Mouse (Mus musculus): ENCODE data around the gene H2-Q7. TPM values are rescaled to one million over a fixed set of nuclear protein-coding genes. Genes with fewer than 3 reads are reported as not detected.
"Not testable (repeated sequence)": the region's sequence is repeated elsewhere in the genome, so short reads cannot be mapped to it uniquely, and the experiment has no call there.

H2-Q7 gene
- polyA plus RNA-seq, 1 experiment from 2014 or later = 10.0 TPM

DNA sequence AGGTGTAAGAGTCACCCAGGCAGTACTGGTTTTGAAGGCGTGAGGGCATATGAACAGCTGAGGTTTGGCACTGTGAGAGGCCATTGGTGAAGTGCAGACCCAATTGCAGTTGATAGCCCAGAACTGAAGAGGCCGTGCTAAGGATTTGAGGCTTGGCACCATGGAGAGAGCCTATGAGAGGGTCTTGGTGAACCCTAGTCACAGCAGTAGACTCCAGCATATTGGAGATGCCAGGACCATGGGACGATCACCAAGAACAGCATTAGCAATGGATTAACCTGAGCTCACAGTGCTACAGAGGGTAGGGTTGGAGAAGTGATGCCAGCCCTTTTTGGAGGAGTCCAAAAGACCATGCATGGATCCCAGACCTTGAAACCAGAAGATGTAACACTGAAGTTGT lies 6.8 kb upstream of the H2-Q7 start:
- WGBS = 87% methylated on average over 3 of the region's 3 CpGs
- not testable (repeated sequence) for H3K4me2 ChIP-seq; H3K4me1 ChIP-seq (ENCODE audit: control insufficient read depth, insufficient read depth, low read length); DNase-seq (ENCODE audit: low spot score, missing footprints); ATAC-seq (ENCODE audit: low FRiP score); H3K9ac ChIP-seq (ENCODE audit: low read length); H3K9me3 ChIP-seq (ENCODE audit: control insufficient read depth, low read length); H3K27me3 ChIP-seq (ENCODE audit: control insufficient read depth, insufficient read depth, low read length); H3K36me3 ChIP-seq (ENCODE audit: control insufficient read depth, insufficient read depth, low read length); H3K4me3 ChIP-seq (ENCODE audit: low read depth, low read length); H3K27ac ChIP-seq (ENCODE audit: low read depth, low read length)

DNA sequence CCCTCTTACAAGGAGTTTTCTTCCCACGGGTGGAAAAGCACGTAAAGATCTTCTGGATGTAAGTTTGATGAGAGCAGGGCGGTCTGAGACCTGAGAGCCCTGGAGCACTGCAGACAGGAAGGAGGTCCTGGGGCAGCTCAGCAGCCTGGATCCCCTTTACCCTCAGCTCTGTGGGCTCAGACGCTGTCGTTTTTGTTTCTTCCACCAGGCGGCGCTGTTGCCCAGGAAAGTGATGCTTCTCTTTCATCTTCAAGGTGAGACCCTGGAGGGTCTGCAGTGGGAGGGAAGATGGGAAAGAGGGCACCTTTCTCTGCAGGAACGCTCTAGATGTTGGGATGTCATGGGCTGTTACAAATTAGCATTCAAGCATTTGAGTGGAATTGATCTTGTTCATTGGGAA lies 4.1 kb upstream of the H2-Q7 start:
- 9% methylated on average over 8 of the region's 8 CpGs for WGBS
- H3K4me1 ChIP-seq (ENCODE audit: control insufficient read depth, insufficient read depth, low read length); ATAC-seq (ENCODE audit: low FRiP score); H3K4me3 ChIP-seq (ENCODE audit: low read depth, low read length); H3K4me2 ChIP-seq; H3K9me3 ChIP-seq (ENCODE audit: control insufficient read depth, low read length); H3K9ac ChIP-seq (ENCODE audit: low read length); H3K27ac ChIP-seq (ENCODE audit: low read depth, low read length); H3K27me3 ChIP-seq (ENCODE audit: control insufficient read depth, insufficient read depth, low read length); H3K36me3 ChIP-seq (ENCODE audit: control insufficient read depth, insufficient read depth, low read length): not testable (repeated sequence)
- DNase-seq (ENCODE audit: low spot score, missing footprints) = peak; percentile 97

DNA sequence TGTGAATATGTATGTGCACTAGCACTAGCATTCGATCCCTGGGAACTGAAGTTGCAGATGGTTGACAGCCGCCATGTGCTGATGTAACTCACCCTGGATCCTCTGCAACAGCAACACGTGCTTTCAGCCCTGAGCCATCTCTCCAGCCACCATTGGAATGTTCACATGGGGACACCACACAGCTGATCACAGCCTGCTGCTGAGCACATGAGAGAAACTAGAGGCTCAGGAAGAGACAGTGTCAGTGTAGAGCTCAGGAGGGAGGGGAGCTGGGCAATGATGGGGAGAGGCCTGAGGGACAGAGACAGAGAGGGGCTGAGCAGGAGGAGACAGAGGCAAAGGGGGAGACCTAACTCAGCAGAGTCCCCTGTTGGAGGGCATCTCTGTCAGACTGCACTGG lies 3.4 kb upstream of the H2-Q7 start:
- H3K36me3 ChIP-seq (ENCODE audit: control insufficient read depth, insufficient read depth, low read length); H3K9me3 ChIP-seq (ENCODE audit: control insufficient read depth, low read length); H3K4me1 ChIP-seq (ENCODE audit: control insufficient read depth, insufficient read depth, low read length); H3K27ac ChIP-seq (ENCODE audit: low read depth, low read length); H3K4me3 ChIP-seq (ENCODE audit: low read depth, low read length); ATAC-seq (ENCODE audit: low FRiP score); H3K27me3 ChIP-seq (ENCODE audit: control insufficient read depth, insufficient read depth, low read length); H3K4me2 ChIP-seq; H3K9ac ChIP-seq (ENCODE audit: low read length): not testable (repeated sequence)
- WGBS = 74% methylated on average over 3 of the region's 3 CpGs
- peak; percentile 66 for DNase-seq (ENCODE audit: low spot score, missing footprints)

DNA sequence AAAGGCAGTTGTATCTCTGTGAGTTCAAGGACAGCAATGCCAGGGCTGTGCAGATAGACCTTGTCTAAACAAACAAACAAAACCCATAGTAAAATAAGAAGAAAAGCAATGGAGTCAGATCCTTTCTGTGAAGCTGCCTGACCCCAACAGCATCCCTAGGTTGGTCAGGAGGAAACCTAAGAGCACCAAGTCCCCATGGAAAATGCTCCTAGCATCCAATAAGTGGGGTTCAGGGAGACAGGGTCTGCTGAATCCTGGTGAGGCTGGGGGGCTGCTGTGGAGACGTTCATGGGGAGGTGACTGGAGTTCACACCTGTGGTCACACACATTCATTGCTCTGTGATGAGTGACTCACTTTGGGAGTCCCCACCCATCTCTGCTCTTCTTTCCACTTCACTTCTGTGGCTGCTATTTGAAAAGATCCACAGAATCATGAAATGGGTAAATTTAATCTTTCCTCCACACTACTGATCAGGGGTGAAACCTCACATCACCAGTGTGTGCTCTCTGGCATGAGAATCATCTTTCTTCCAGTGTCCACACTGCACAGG lies 1.5 kb upstream of the H2-Q7 start:
- not testable (repeated sequence) for ATAC-seq (ENCODE audit: low FRiP score); H3K4me2 ChIP-seq; H3K27me3 ChIP-seq (ENCODE audit: control insufficient read depth, insufficient read depth, low read length); H3K36me3 ChIP-seq (ENCODE audit: control insufficient read depth, insufficient read depth, low read length); H3K4me1 ChIP-seq (ENCODE audit: control insufficient read depth, insufficient read depth, low read length); H3K9ac ChIP-seq (ENCODE audit: low read length); H3K27ac ChIP-seq (ENCODE audit: low read depth, low read length); H3K4me3 ChIP-seq (ENCODE audit: low read depth, low read length); H3K9me3 ChIP-seq (ENCODE audit: control insufficient read depth, low read length)
- WGBS = 57% methylated on average over 1 of the region's 1 CpGs
- peak; percentile 67 for DNase-seq (ENCODE audit: low spot score, missing footprints)

DNA sequence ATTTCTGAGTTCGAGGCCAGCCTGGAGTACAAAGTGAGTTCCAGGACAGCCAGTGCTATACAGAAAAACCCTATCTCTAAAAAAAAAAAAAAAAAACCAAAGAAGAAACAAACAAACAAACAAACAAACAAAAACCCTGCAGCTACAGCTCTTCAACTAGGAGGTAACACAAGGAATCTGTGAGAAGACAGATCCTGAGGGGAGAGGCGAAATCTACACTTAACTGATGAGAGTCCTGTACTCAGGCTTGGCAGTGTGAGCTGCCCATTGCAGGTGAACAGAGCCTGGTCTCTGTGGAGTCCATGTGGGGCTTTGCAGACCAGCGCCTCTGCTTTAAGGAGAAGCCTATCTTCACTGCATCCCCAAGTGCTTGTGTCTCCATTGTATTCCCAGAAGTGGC lies 560 bp upstream of the H2-Q7 start:
- not testable (repeated sequence) for H3K4me3 ChIP-seq (ENCODE audit: low read depth, low read length); ATAC-seq (ENCODE audit: low FRiP score)

DNA sequence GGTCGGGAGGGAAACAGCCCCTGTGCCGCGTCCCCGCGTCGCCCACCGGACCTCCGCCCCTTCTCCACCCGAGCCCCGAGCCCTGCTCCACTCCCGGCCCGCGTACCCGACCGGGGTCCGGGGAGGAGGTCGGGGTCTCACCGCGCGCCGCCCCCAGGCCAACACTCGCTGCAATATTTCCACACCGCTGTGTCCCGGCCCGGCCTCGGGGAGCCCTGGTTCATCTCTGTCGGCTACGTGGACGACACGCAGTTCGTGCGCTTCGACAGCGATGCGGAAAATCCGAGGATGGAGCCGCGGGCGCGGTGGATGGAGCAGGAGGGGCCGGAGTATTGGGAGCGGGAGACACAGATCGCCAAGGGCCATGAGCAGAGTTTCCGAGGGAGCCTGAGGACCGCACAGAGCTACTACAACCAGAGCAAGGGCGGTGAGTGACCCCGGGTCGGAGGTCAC lies 366 bp downstream of the H2-Q7 start:
- H3K27me3 ChIP-seq (ENCODE audit: control insufficient read depth, insufficient read depth, low read length); H3K4me1 ChIP-seq (ENCODE audit: control insufficient read depth, insufficient read depth, low read length); H3K9me3 ChIP-seq (ENCODE audit: control insufficient read depth, low read length); H3K36me3 ChIP-seq (ENCODE audit: control insufficient read depth, insufficient read depth, low read length); H3K27ac ChIP-seq (ENCODE audit: low read depth, low read length): not testable (repeated sequence)
- WGBS = 1% methylated on average over 43 of the region's 48 CpGs
- peak overlapping the region; percentile 43 for H3K4me3 ChIP-seq (ENCODE audit: low read depth, low read length)
- H3K9ac ChIP-seq (ENCODE audit: low read length) = peak overlapping the region; percentile 58
- ATAC-seq (ENCODE audit: low FRiP score) (peak; percentile 51), DNase-seq (ENCODE audit: low spot score, missing footprints) (peak; percentile 95)
- peak overlapping the region; percentile 76 for H3K4me2 ChIP-seq

More for the DNA sequence above, 560 bp upstream of the H2-Q7 start:
- DNase-seq (ENCODE audit: low spot score, missing footprints) = peak; percentile 72
- H3K4me2 ChIP-seq; H3K9me3 ChIP-seq (ENCODE audit: control insufficient read depth, low read length); H3K27ac ChIP-seq (ENCODE audit: low read depth, low read length); H3K27me3 ChIP-seq (ENCODE audit: control insufficient read depth, insufficient read depth, low read length); H3K36me3 ChIP-seq (ENCODE audit: control insufficient read depth, insufficient read depth, low read length); H3K9ac ChIP-seq (ENCODE audit: low read length); H3K4me1 ChIP-seq (ENCODE audit: control insufficient read depth, insufficient read depth, low read length): not testable (repeated sequence)
- 85% methylated on average over 2 of the region's 3 CpGs for WGBS

DNA sequence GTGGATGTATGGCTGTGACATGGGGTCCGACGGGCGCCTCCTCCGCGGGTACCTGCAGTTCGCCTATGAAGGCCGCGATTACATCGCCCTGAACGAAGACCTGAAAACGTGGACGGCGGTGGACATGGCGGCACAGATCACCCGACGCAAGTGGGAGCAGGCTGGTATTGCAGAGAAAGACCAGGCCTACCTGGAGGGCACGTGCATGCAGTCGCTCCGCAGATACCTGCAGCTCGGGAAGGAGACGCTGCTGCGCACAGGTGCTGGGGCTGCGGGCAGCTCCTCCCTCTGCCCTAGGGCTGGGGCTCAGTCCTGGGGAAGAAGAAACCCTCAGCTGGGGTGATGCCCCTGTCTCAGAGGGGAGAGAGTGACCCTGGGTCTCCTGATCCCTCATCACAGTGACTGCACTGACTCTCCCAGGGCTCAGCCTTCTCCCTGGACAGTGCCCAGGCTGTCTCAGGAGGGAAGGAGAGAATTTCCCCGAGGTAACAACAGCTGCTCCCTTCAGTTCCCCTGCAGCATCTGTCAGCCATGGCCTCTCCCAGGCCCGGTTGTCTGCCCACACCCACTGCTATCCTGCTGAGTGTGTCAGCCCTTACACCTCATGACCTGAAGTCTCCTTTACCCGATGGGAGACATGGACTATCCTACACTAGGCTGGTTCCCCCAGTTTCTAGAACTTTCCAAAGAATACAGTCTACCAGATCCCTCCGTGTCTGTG lies 1.1 kb downstream of the H2-Q7 start:
- peak; percentile 87 for DNase-seq (ENCODE audit: low spot score, missing footprints)
- H3K4me3 ChIP-seq (ENCODE audit: low read depth, low read length); H3K9me3 ChIP-seq (ENCODE audit: control insufficient read depth, low read length); H3K4me1 ChIP-seq (ENCODE audit: control insufficient read depth, insufficient read depth, low read length); H3K27me3 ChIP-seq (ENCODE audit: control insufficient read depth, insufficient read depth, low read length); H3K36me3 ChIP-seq (ENCODE audit: control insufficient read depth, insufficient read depth, low read length); H3K27ac ChIP-seq (ENCODE audit: low read depth, low read length); H3K9ac ChIP-seq (ENCODE audit: low read length); H3K4me2 ChIP-seq: not testable (repeated sequence)
- 49% methylated on average over 21 of the region's 27 CpGs for WGBS
- ATAC-seq (ENCODE audit: low FRiP score) = peak; percentile 17; the same call in 1 of the 2 replicates

DNA sequence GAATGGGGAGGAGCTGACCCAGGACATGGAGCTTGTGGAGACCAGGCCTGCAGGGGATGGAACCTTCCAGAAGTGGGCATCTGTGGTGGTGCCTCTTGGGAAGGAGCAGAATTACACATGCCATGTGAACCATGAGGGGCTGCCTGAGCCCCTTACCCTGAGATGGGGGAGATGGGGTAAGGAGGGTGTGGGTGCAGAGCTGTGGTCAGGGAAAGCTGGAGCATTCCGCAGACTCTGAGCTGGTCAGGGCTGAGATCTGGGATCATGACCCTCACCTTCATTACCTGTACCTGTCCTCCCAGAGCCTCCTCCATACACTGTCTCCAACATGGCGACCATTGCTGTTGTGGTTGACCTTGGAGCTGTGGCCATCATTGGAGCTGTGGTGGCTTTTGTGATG lies 3.4 kb downstream of the H2-Q7 start:
- ATAC-seq (ENCODE audit: low FRiP score) = not testable (repeated sequence)

DNA sequence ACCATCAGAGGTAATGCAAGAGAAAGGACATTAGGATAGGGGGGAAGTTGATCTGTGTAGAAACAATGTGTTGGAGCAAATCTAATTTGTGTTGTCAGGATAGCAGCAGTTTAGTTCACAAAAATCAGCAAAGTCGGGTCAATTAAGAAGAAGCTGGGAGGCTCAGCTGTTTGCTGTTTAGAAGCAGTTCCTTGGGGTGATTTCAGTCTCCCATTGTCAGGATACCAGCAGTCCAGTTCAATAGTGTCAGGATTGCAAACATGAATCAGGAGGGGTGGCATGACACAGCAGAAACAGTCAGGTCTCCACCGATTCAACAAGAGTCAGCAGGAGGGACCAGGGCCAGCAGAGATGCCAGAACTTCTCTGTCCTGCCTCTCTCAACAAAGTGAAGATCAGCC lies 5.6 kb downstream of the H2-Q7 start:
- 77% methylated on average over 2 of the region's 2 CpGs for WGBS
- H3K9me3 ChIP-seq (ENCODE audit: control insufficient read depth, low read length); H3K27ac ChIP-seq (ENCODE audit: low read depth, low read length); H3K4me2 ChIP-seq; H3K27me3 ChIP-seq (ENCODE audit: control insufficient read depth, insufficient read depth, low read length); H3K9ac ChIP-seq (ENCODE audit: low read length); ATAC-seq (ENCODE audit: low FRiP score); H3K4me3 ChIP-seq (ENCODE audit: low read depth, low read length); H3K36me3 ChIP-seq (ENCODE audit: control insufficient read depth, insufficient read depth, low read length); H3K4me1 ChIP-seq (ENCODE audit: control insufficient read depth, insufficient read depth, low read length): not testable (repeated sequence)
- DNase-seq (ENCODE audit: low spot score, missing footprints) = peak; percentile 54

More for the DNA sequence above, 3.4 kb downstream of the H2-Q7 start:
- not testable (repeated sequence) for H3K4me2 ChIP-seq; H3K27ac ChIP-seq (ENCODE audit: low read depth, low read length); H3K36me3 ChIP-seq (ENCODE audit: control insufficient read depth, insufficient read depth, low read length); H3K9ac ChIP-seq (ENCODE audit: low read length); H3K9me3 ChIP-seq (ENCODE audit: control insufficient read depth, low read length); H3K27me3 ChIP-seq (ENCODE audit: control insufficient read depth, insufficient read depth, low read length); H3K4me3 ChIP-seq (ENCODE audit: low read depth, low read length); H3K4me1 ChIP-seq (ENCODE audit: control insufficient read depth, insufficient read depth, low read length)
- peak; percentile 41 for DNase-seq (ENCODE audit: low spot score, missing footprints)
- 93% methylated on average over 2 of the region's 2 CpGs for WGBS

Data from midbrain, embryonic 11.5 days (tissue).